Mouse (Mus musculus) right cerebral cortex, postnatal 36 days (tissue): ENCODE measurements around the gene B9d1.

Experiments used
- DNase-seq, 2 experiments: peaks; one replicate each; pipeline ENCODE4 v3.0.0; 2022; ENCODE audit warnings: low spot score in 2 of 2, mixed read lengths in 1 of 2

Gene B9d1

GRCm38 (mm10) chr11:61540642-61541041, 35.7 kb downstream of the B9d1 start:
- no peak for DNase-seq

GRCm38 (mm10) chr11:61541106-61541505, 36.2 kb downstream of the B9d1 start:
- no peak for DNase-seq

- DNase-seq = no peak
These were observed 40.6 kb downstream of the B9d1 start for GRCm38 (mm10) chr11:61545586-61545985.

GRCm38 (mm10) chr11:61546452-61546851, 41.5 kb downstream of the B9d1 start:
- no peak for DNase-seq

- DNase-seq = no peak
These were observed 42.8 kb downstream of the B9d1 start for GRCm38 (mm10) chr11:61547710-61548109.

- DNase-seq = no peak
These were observed 45.7 kb downstream of the B9d1 start for GRCm38 (mm10) chr11:61550631-61551030.

GRCm38 (mm10) chr11:61553015-61553754, 48.2 kb downstream of the B9d1 start:
- no peak for DNase-seq

GRCm38 (mm10) chr11:61559572-61559971, 54.6 kb downstream of the B9d1 start:
- no peak for DNase-seq

GRCm38 (mm10) chr11:61562421-61562820, 57.5 kb downstream of the B9d1 start:
- DNase-seq = no peak
